Mouse (Mus musculus): ENCODE measurements at regions not wholly inside any gene's neighbourhood (a gene's known extent, or its start where the extent isn't known, plus 50 kb on each side); places are given as distances from the start of the nearest gene placed in this dataset.

- no peak for TF ChIP-seq CTCF (IDR thresholded peaks at IDR 0.05; ENCODE audit: borderline replicate concordance, extremely low read depth, insufficient read depth, insufficient read length)
- TF ChIP-seq POLR2A (IDR thresholded peaks at IDR 0.05; ENCODE audit: borderline replicate concordance, extremely low read depth, insufficient read depth, insufficient read length, poor library complexity, severe bottlenecking) = no peak
Measured at GRCm38 (mm10) chr14:114876427-114876826, 215.6 kb upstream of the Gpc5 start.

All from brain, embryonic 14.5 days (tissue).